Mouse (Mus musculus) E14TG2a.4 (cell line): ENCODE measurements at regions not wholly inside any gene's neighbourhood (a gene's known extent, or its start where the extent isn't known, plus 50 kb on each side); places are given as distances from the start of the nearest gene placed in this dataset.

Source experiments
- CTCF ChIP-seq: conservative IDR thresholded peaks from 2 replicates; pipeline ENCODE4 v1.5.1; 2014; ENCODE audit warnings: low read length
- NANOG ChIP-seq: IDR thresholded peaks from 2 replicates; pipeline ENCODE4 v1.6.1; 2014; ENCODE audit warnings: borderline replicate concordance, low read length, mixed read lengths
- POU5F1 ChIP-seq: IDR thresholded peaks from 2 replicates; pipeline ENCODE4 v1.6.1; 2014; ENCODE audit warnings: low read length, borderline replicate concordance

GRCm38 (mm10) chr10:84142741-84143454 is 297.5 kb downstream of the Nuak1 start:
- TF ChIP-seq CTCF: no peak
- no peak for TF ChIP-seq POU5F1
- no peak for TF ChIP-seq NANOG
